Mouse (Mus musculus) fibroblast of lung, adult 2 months (primary cell): ENCODE measurements at regions not wholly inside any gene's neighbourhood (a gene's known extent, or its start where the extent isn't known, plus 50 kb on each side); places are given as distances from the start of the nearest gene placed in this dataset.

Experiments used
- DNase-seq: peaks from one replicate; pipeline ENCODE4 v3.0.0-alpha.2; 2011; ENCODE audit warnings: low read depth

DNA sequence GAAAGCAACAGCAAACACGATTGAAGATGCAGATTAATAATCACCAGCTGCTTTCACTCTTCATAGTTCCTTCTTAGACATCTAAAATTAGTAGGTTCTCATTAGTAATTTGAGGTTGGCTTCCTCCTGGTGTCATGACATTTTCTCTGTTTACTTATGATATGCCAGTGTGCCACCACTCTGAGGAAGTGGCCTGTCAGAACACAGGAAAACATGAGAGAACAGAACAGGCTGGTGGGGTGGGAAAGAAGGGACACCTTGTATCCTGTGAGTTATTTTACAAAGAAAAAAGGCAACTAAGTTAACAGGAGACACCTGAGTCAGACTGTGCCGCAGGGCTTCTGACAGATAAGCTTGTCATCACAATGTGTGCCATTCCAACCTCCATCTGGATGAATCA lies 981.4 kb downstream of the Pdha2 start:
- no peak for DNase-seq

DNA sequence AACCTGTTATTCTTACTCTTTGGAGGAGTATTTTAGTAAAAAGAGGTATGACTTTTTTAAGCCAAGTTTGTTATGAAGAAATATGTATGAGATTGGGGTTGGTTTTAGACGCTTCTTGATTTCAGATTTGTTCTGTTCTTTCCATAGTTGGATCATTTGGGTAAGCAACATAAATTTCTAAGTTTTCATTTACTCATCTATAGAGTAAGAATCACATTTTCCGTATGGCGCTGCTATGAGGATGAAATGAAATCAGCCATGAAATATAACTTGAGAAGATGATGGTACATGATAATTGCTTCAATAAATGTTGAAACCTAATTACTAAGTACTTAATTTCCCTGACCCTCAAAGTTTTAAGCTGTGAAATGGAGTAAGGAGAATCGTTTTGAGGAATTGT lies 979.0 kb downstream of the Pdha2 start:
- no peak for DNase-seq

GRCm38 (mm10) chr3:140233809-140234208 lies 978.3 kb downstream of the Pdha2 start:
- no peak for DNase-seq

DNA sequence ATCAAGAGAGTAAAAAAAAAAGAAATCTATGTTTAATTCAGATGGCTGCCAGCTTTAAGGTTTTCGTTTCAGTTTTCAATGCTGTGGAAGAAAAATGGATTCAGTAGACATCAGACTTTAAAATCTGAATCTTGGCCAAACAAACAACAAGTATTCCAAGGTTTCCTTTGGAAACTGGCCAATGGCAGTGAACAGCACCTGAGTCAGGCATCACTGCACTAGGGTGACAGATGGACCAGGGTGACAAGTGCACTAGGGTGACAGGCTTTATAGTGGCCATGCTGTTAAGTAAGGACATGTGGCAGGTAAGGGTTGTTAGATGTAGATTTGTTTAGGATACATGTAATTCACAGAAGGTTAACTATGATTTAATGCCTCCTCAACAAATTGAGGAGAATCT lies 972.9 kb downstream of the Pdha2 start:
- no peak for DNase-seq
